Mouse (Mus musculus): ENCODE measurements around the gene D930048N14Rik.

GRCm38 (mm10) chr11:51606447-51607095 is 44.2 kb upstream of the D930048N14Rik start, which contains the start of gene Hnrnpab:
- peak; percentile 99 for TF ChIP-seq POLR2A (IDR thresholded peaks at IDR 0.05; ENCODE audit: borderline replicate concordance, insufficient read depth, low read length)
- no peak for TF ChIP-seq CTCF (IDR thresholded peaks at IDR 0.05; ENCODE audit: borderline replicate concordance, insufficient read depth, low read depth, low read length)
